Mouse (Mus musculus): ENCODE results near the gene Lrmda. TPM values are rescaled to one million over a fixed set of nuclear protein-coding genes. Genes with fewer than 3 reads are reported as not detected.

Gene Lrmda
- polyA plus RNA-seq (2014; fragmentation: Illumina TruSeq; extraction: RNeasy Lipid Tissue Mini Kit (QIAGEN cat#74804); ENCODE audit: low read depth, low replicate concordance) = not detected

DNA sequence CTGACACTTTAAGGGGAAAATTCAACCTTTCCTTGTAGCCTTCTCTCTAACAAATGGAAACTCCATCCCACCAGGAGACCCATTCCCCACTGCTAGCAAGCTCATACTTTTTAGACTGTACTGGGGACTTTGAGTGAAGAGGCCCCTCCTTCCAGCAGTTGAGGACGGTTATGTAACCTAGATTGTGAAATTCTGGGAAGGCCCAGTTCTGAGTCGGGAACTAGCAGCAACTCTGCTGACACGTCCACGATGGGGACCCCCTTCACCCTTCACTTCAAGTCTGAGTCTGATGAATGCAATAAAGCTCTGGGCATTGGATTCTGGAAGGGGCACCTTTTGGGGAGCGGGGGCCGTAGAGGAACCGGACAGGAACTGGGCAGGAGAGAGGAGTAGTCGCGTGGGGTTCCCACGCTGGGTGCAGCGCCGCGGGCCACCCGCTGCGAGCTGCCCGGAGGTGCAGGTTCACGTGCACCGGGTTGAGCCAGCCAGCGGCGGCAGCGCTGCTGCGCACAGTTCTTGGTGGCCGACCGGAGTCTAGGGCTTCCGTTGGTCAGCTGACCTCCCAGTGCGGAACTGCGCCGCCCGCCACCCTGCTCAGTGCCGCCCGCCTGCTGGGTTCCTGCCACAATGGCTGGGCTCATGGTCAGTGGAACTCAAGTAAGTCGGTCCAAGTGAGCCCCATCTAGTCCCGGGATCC lies at the start of gene Lrmda:
TSS of gene Lrmda (plus strand) at position 461 of the 697 bp plus-strand sequence.

DNA sequence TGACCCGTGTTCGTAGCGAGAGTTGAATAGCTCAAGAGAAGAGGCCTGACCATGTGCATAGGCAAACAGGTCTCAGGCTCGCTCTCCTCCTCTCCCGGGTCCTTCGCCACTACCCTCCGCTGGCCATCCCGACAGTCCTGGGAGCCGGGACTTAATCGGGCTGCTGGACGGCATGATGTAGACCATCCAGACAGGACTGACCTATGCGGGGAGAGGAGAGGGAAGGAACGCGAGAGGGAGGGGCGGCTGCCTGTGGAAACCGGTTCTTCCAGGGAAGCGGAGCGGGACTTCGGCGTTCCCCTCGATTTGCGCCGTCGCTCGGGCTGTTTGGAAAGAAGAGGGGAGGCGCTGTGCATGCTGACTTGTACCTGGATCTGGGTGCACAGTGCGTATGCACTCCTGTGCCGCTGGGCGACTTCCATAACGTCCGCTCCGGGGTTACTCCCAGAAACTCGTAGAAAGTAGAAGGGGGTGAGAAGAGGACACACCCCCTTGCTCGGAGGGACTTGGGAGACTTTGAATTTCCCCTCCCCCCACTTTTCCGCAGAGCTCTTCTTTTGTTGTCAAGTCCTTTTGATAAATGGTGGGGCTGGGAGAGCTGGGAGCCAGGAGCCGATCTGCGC lies 30.1 kb upstream of the Lrmda start, which contains the start of gene Zfp503:
TSS of gene Zfp503 (minus strand) at position 311 of the 623 bp plus-strand sequence.

Other genes starting within 250 kb of the Lrmda start
- 141 TPM for gene Vdac2, start 194.5 kb upstream of the Lrmda start, polyA plus RNA-seq (2014; fragmentation: Illumina TruSeq; extraction: RNeasy Lipid Tissue Mini Kit (QIAGEN cat#74804); ENCODE audit: low read depth, low replicate concordance)
- gene Comtd1, start 170.7 kb upstream of the Lrmda start, polyA plus RNA-seq (2014; fragmentation: Illumina TruSeq; extraction: RNeasy Lipid Tissue Mini Kit (QIAGEN cat#74804); ENCODE audit: low read depth, low replicate concordance) = 0.21 TPM
- gene Zfp503, start 30.1 kb upstream of the Lrmda start, polyA plus RNA-seq (2014; fragmentation: Illumina TruSeq; extraction: RNeasy Lipid Tissue Mini Kit (QIAGEN cat#74804); ENCODE audit: low read depth, low replicate concordance) = 1.4 TPM

All from liver, adult 10 weeks (tissue).